Comparison of ENCODE assay signal across 10 mouse cellular contexts in genomic region chr6:145226296-145226695, GRCm38 (mm10).
"Had no signal": no experiment of that assay in that cellular context is flagged by ENCODE, and none has a peak within 500 bp of the region (broad histone marks: within the 10 kb centered on the region; RNA-seq: fewer than 3 reads in every experiment).

No protein-coding gene starts in this region.

- H3K9me3 ChIP-seq: limb, embryonic 13.5 days; lung, embryonic 15.5 days; midbrain, embryonic 13.5 days; neural tube, embryonic 15.5 days had no signal

- H3K27ac ChIP-seq: limb, embryonic 13.5 days; lung, embryonic 15.5 days; midbrain, embryonic 13.5 days; neural tube, embryonic 15.5 days had no signal

- DNase-seq: kidney, postnatal 10 days; left cerebral cortex, postnatal 4 days; lung, postnatal 14 days; thymus, adult 18-20 months; thymus, postnatal 14 days had no signal

- H3K4me3 ChIP-seq: limb, embryonic 13.5 days; lung, embryonic 15.5 days; midbrain, embryonic 13.5 days; myocyte; neural tube, embryonic 15.5 days had no signal

- ATAC-seq: midbrain, embryonic 13.5 days had no signal

- H3K4me1 ChIP-seq: limb, embryonic 13.5 days; lung, embryonic 15.5 days; midbrain, embryonic 13.5 days; neural tube, embryonic 15.5 days had no signal

- H3K27me3 ChIP-seq: limb, embryonic 13.5 days; lung, embryonic 15.5 days; midbrain, embryonic 13.5 days; neural tube, embryonic 15.5 days had no signal
